Mouse (Mus musculus) thymus, adult 2 months (tissue): Measurements from ENCODE around the gene Steap1. TPM values are rescaled to one million over a fixed set of nuclear protein-coding genes. Genes with fewer than 3 reads are reported as not detected.

Experiments used
- DNase-seq: peaks from one replicate; pipeline ENCODE4 v3.0.0; 2021
- H3K27ac ChIP-seq: fragments of 200-500 bp; 2 replicates; pipeline ENCODE4 v1.5.1; 2012; ENCODE audit warnings: low read length, control low read depth; ENCODE audit not compliant: control insufficient read depth, insufficient read depth
- H3K27me3 ChIP-seq: fragments of 200-500 bp; 2 replicates; pipeline ENCODE4 v1.6.1; 2012; ENCODE audit warnings: mild to moderate bottlenecking, low read length, moderate library complexity, mixed read lengths; ENCODE audit not compliant: control insufficient read depth, insufficient read depth
- H3K36me3 ChIP-seq: fragments of 200-500 bp; 2 replicates; pipeline ENCODE4 v1.6.1; 2012; ENCODE audit warnings: mild to moderate bottlenecking, low read length, moderate library complexity; ENCODE audit not compliant: control insufficient read depth, insufficient read depth
- H3K4me1 ChIP-seq: fragments of 200-500 bp; replicated peaks from 2 replicates; pipeline ENCODE4 v1.6.1; 2012; ENCODE audit warnings: low read length; ENCODE audit not compliant: control insufficient read depth, insufficient read depth
- H3K4me3 ChIP-seq: fragments of 200-500 bp; 2 replicates; pipeline ENCODE4 v1.5.1; 2012; ENCODE audit warnings: mild to moderate bottlenecking, low read length, control low read depth, moderate library complexity; ENCODE audit not compliant: control insufficient read depth, insufficient read depth
- CTCF ChIP-seq: fragments of 200-500 bp; IDR thresholded peaks from 2 replicates; pipeline ENCODE4 v1.5.1; 2012; ENCODE audit warnings: mild to moderate bottlenecking, control low read depth, low read length, moderate library complexity, borderline replicate concordance; ENCODE audit not compliant: control insufficient read depth, poor library complexity, insufficient read depth; ENCODE audit errors: extremely low read depth
- POLR2A ChIP-seq: fragments of 200-500 bp; IDR thresholded peaks from 2 replicates; pipeline ENCODE4 v1.6.1; 2012; ENCODE audit warnings: mild to moderate bottlenecking, low read length, control low read depth, moderate library complexity; ENCODE audit not compliant: control insufficient read depth, poor library complexity, insufficient read depth; ENCODE audit errors: extremely low read depth
- WGBS: fragments of 180-500 bp; shearing (Covaris S2); methylation state at CpG from one replicate; pipeline ENCODE4 v1.1.7; 2018; 5-methylcytosine and 5-hydroxymethylcytosine counted together
- polyA plus RNA-seq: library from polyadenylated mRNA; depleted of rRNA; stranded (reverse); fragments of >200 nt; gene quantifications from 2 replicates; pipeline ENCODE4 v1.2.3, GENCODE M21; 2012

The Steap1 gene
- polyA plus RNA-seq, 1 experiment: not detected

GRCm38 (mm10) chr5:5700386-5700785 is 48.7 kb downstream of the Steap1 start:
- WGBS: 55% methylated on average over 2 of the region's 2 CpGs
- Histone ChIP-seq H3K27me3 (no peaks in the 10 kb centered on the region), H3K4me1 (no peaks in the 10 kb centered on the region), H3K36me3 (no peaks in the 10 kb centered on the region), H3K27ac (no peak overlapping the region), H3K4me3 (no peak overlapping the region)
- TF ChIP-seq CTCF (no peak), POLR2A (no peak)
- DNase-seq: no peak

GRCm38 (mm10) chr5:5698830-5699229 is 50.3 kb downstream of the Steap1 start:
- no peak for DNase-seq
- Histone ChIP-seq H3K4me3 (no peak overlapping the region), H3K4me1 (no peaks in the 10 kb centered on the region), H3K36me3 (no peaks in the 10 kb centered on the region), H3K27me3 (no peaks in the 10 kb centered on the region; the same call in 1 of the 2 replicates), H3K27ac (no peak overlapping the region)
- TF ChIP-seq POLR2A: no peak
- TF ChIP-seq CTCF: no peak
- 62% methylated on average over 3 of the region's 3 CpGs for WGBS

- TF ChIP-seq CTCF (no peak), POLR2A (no peak)
- no peak overlapping the region for H3K27ac ChIP-seq
- no peak overlapping the region for H3K4me3 ChIP-seq
- H3K36me3 ChIP-seq: no peaks in the 10 kb centered on the region
- H3K27me3 ChIP-seq: no peaks in the 10 kb centered on the region; the same call in 1 of the 2 replicates
- no peak for DNase-seq
- WGBS: 94% methylated on average over 5 of the region's 5 CpGs
- no peaks in the 10 kb centered on the region for H3K4me1 ChIP-seq
Observed at GRCm38 (mm10) chr5:5695401-5695942, 53.7 kb downstream of the Steap1 start.

GRCm38 (mm10) chr5:5693956-5694653 is 55.0 kb downstream of the Steap1 start, which contains the start of gene Steap2:
Steap2 (minus strand) TSS chr5:5694578.
- no peak for DNase-seq
- Histone ChIP-seq H3K27ac (no peak within 1 kb of the TSS), H3K4me3 (peak within 1 kb of the TSS; percentile 5; the same call in 1 of the 2 replicates), H3K27me3 (no peaks in the 10 kb centered on the region; the same call in 1 of the 2 replicates), H3K36me3 (no peaks in the 10 kb centered on the region), H3K4me1 (no peaks in the 10 kb centered on the region)
- no peak for TF ChIP-seq POLR2A
- TF ChIP-seq CTCF: no peak
- 3% methylated on average over 57 of the region's 66 CpGs for WGBS

- H3K4me1 ChIP-seq: no peaks in the 10 kb centered on the region
- no peak for TF ChIP-seq POLR2A
- no peaks in the 10 kb centered on the region; the same call in 1 of the 2 replicates for H3K27me3 ChIP-seq
- DNase-seq: no peak
- no peak overlapping the region for H3K27ac ChIP-seq
- no peaks in the 10 kb centered on the region for H3K36me3 ChIP-seq
- no peak overlapping the region for H3K4me3 ChIP-seq
- 3% methylated on average over 26 of the region's 29 CpGs for WGBS
Observed at GRCm38 (mm10) chr5:5693541-5693955, 55.6 kb downstream of the Steap1 start.

GRCm38 (mm10) chr5:5692167-5692738 is 56.9 kb downstream of the Steap1 start:
- no peak overlapping the region for H3K4me3 ChIP-seq
- H3K4me1 ChIP-seq: no peaks in the 10 kb centered on the region
- 86% methylated on average over 4 of the region's 4 CpGs for WGBS
- no peak for DNase-seq
- TF ChIP-seq CTCF: no peak
- H3K27me3 ChIP-seq: no peaks in the 10 kb centered on the region; the same call in 1 of the 2 replicates
- H3K36me3 ChIP-seq: no peaks in the 10 kb centered on the region
- no peak overlapping the region for H3K27ac ChIP-seq
